Comparison of ENCODE assay signal across 8 mouse cellular contexts in the genomic region with DNA sequence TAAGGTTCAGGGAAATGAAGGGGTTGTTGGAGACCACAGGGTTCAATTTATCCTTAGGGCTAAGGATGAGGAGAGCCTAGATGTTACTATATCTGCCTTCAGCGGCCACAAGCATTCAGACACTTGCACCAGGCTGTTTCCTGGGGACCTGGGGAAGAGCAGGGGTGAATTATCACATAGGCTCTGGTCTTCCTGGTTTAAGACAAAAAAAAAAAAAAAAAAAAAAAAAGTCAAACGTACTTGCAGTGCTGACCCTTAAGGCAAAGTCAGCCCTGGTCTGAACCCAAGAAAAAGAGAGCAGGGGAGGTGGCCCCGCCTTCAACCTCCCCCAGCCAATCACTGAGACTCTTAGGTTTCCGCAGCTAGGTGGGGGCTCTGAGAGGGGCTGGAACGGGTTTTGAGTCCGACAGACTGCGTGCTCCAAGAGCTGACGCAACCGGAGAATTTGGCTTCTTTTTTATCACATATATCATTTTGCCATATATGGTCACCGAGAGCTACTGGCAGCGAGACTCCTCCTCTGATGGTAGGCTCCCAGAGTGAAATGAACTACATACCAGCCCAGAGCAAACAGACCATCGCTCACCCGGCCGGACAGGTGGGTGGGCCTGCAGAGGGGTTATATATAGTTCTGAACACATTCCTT. TPM values are rescaled to one million over a fixed set of nuclear protein-coding genes. Genes with fewer than 3 reads are reported as not detected.
DNase-seq lines count a peak whose midpoint lies in the region; ATAC-seq and TF ChIP-seq lines count a peak whose summit lies in the region.

No protein-coding gene starts in this region.

- WGBS in lung, embryonic 15.5 days: 2% methylated on average over 14 of the region's 14 CpGs

- ATAC-seq in lung, embryonic 15.5 days (ENCODE audit: borderline replicate concordance, extremely low read depth, low FRiP score, low TSS enrichment): peak; percentile 97
- ATAC-seq in monocyte, adult 5-6 weeks (replicated peaks; ENCODE audit: insufficient number of reproducible peaks, low FRiP score, low TSS enrichment, poor library complexity, severe bottlenecking): no peak

- H3K36me3 ChIP-seq in lung, embryonic 15.5 days: no peaks in the 10 kb centered on the region

- TF ChIP-seq CTCF in embryonic fibroblast, embryonic 13.5 days (IDR thresholded peaks at IDR 0.05; ENCODE audit: borderline replicate concordance, insufficient read depth, low read length): no peak

- peaks cover 7% of the 10 kb centered on the region; the same call in 1 of the 2 replicates for H3K4me1 ChIP-seq in embryonic fibroblast, embryonic 13.5 days (ENCODE audit: control insufficient read depth, insufficient read depth, low read length)
- H3K4me1 ChIP-seq in lung, embryonic 15.5 days: peaks cover 23% of the 10 kb centered on the region

- TF ChIP-seq POLR2A in embryonic fibroblast, embryonic 13.5 days (IDR thresholded peaks at IDR 0.05; ENCODE audit: low read depth, low read length): no peak; the same call in 1 of the 2 replicates

- H3K27ac ChIP-seq in embryonic fibroblast, embryonic 13.5 days (ENCODE audit: insufficient read depth, low read length): peak overlapping the region; percentile 91
- peak overlapping the region; percentile 94 for H3K27ac ChIP-seq in lung, embryonic 15.5 days

- no peaks in the 10 kb centered on the region for H3K27me3 ChIP-seq in lung, embryonic 15.5 days

- peak overlapping the region; percentile 50 for H3K4me2 ChIP-seq in lung, embryonic 15.5 days

- H3K4me3 ChIP-seq in embryonic fibroblast, embryonic 13.5 days (ENCODE audit: insufficient read depth, low read length): no peak overlapping the region
- H3K4me3 ChIP-seq in lung, embryonic 15.5 days: peak overlapping the region; percentile 23

- H3K9me3 ChIP-seq in lung, embryonic 15.5 days: no peaks in the 10 kb centered on the region

- DNase-seq in CD4-positive helper T cell, adult 2 months (ENCODE audit: low read depth, low spot score): peak; percentile 17
- peak; percentile 23 for DNase-seq in adrenal gland, postnatal 25 days
- peak; percentile 48 for DNase-seq in heart, postnatal 25 days (ENCODE audit: low spot score)
- DNase-seq in layer of hippocampus, adult 9-11 months: peak; percentile 72
- DNase-seq in retina, postnatal 1 day: peak; percentile 57

- no peak overlapping the region for H3K9ac ChIP-seq in lung, embryonic 15.5 days

- intact Hi-C loops in heart, postnatal 25 days (cut with DNase I): no loop called here

RNA-seq across cellular contexts. Expression of a gene that starts 36.5 kb away (rescaled TPM):
- total RNA-seq in adrenal gland, postnatal 25 days (2021): not detected in 2 replicates
- polyA plus RNA-seq in embryonic fibroblast, embryonic 13.5 days (2011; ENCODE audit: insufficient read length, low read depth, missing spikeins): not detected in 2 replicates
- total RNA-seq in heart, postnatal 25 days (2021): not detected
- polyA plus RNA-seq in lung, embryonic 15.5 days (2015; fragmentation: Nextera tagmentation; extraction: Ambion mirVana): 0.66 and 0.94 TPM in 2 replicates
- 0.96 TPM in 1 of 3 replicates, not detected in the others for total RNA-seq in monocyte, adult 5-6 weeks (2017)

Comparison
In these comparisons a context has a peak if more than half of its experiments do, and no peak if none do; other contexts are left out.
1. DNase-seq: peak in every context shown above with its lines; median percentile 72 in layer of hippocampus, adult 9-11 months; 57 in retina, postnatal 1 day; 48 in heart, postnatal 25 days; 23 in adrenal gland, postnatal 25 days; 17 in CD4-positive helper T cell, adult 2 months.